Mouse (Mus musculus) ES-E14 (cell line): ENCODE results near the gene H2afy. TPM values are rescaled to one million over a fixed set of nuclear protein-coding genes. Genes with fewer than 3 reads are reported as not detected.

ENCODE experiments used
- DNase-seq: peaks from one replicate; pipeline ENCODE4 v3.0.0-alpha.2; 2013; ENCODE audit warnings: low read depth, low spot score
- H3K27ac ChIP-seq: 2 replicates; pipeline ENCODE4 v1.5.1; 2012; ENCODE audit warnings: low read depth, mild to moderate bottlenecking, low read length, moderate library complexity, mixed read lengths; ENCODE audit not compliant: poor library complexity, insufficient read depth, severe bottlenecking
- H3K36me3 ChIP-seq: 2 replicates; pipeline ENCODE4 v1.6.1; 2012; ENCODE audit warnings: mild to moderate bottlenecking, low read length, moderate library complexity, mixed read lengths; ENCODE audit not compliant: control insufficient read depth, poor library complexity, insufficient read depth, severe bottlenecking
- H3K4me1 ChIP-seq, 2 experiments: fragments of 150-350 bp in 1 of 2; sonication (generic) in 1 of 2; 2 replicates each; pipeline ENCODE4 v1.6.1; 2012; ENCODE audit warnings: low read length in 2 of 2, mild to moderate bottlenecking in 1 of 2, mixed read lengths in 1 of 2; ENCODE audit not compliant: control insufficient read depth in 2 of 2, insufficient read depth in 2 of 2, poor library complexity in 1 of 2
- H3K4me3 ChIP-seq, 2 experiments: fragments of 150-350 bp in 1 of 2; sonication (generic) in 1 of 2; 2 replicates each; pipeline ENCODE4 v1.5.1; 2012; ENCODE audit warnings: low read length in 2 of 2, low read depth in 1 of 2, mild to moderate bottlenecking in 1 of 2, mixed read lengths in 1 of 2; ENCODE audit not compliant: insufficient read depth in 1 of 2, poor library complexity in 1 of 2, severe bottlenecking in 1 of 2
- H3K9ac ChIP-seq: 2 replicates; pipeline ENCODE4 v1.6.1; 2012; ENCODE audit warnings: low read depth, mild to moderate bottlenecking, low read length, mixed read lengths; ENCODE audit not compliant: poor library complexity, insufficient read depth, severe bottlenecking
- H3K9me3 ChIP-seq: fragments of 150-350 bp; sonication (generic); 2 replicates; pipeline ENCODE4 v1.6.1; 2012; ENCODE audit warnings: low read depth, mild to moderate bottlenecking, low read length; ENCODE audit not compliant: control insufficient read depth, insufficient read depth
- CHD2 ChIP-seq: IDR thresholded peaks from 2 replicates; pipeline ENCODE4 v1.6.1; 2014; ENCODE audit warnings: mild to moderate bottlenecking, low read depth, low read length, inconsistent platforms
- HCFC1 ChIP-seq: IDR thresholded peaks from 2 replicates; pipeline ENCODE4 v1.6.1; 2012; ENCODE audit warnings: low read length, inconsistent platforms, borderline replicate concordance; ENCODE audit not compliant: insufficient read depth
- MAFK ChIP-seq: IDR thresholded peaks from 2 replicates; pipeline ENCODE4 v1.6.1; 2014; ENCODE audit warnings: mild to moderate bottlenecking, low read depth, low read length, inconsistent platforms; ENCODE audit not compliant: insufficient read depth
- ZC3H11A ChIP-seq: IDR thresholded peaks from 2 replicates; pipeline ENCODE4 v1.6.1; 2012; ENCODE audit warnings: low read depth, mild to moderate bottlenecking, inconsistent platforms, low read length, borderline replicate concordance
- ZNF384 ChIP-seq: IDR thresholded peaks from 2 replicates; pipeline ENCODE4 v1.6.1; 2012; ENCODE audit warnings: low read depth, low read length, inconsistent platforms
- in situ Hi-C, 2 experiments: fragments of 600-800 bp; cut with MboI; formaldehyde crosslinking; loops; one replicate each; pipeline ENCODE4 v1.15.1; 2025; ENCODE audit warnings: low sequenced_read_pairs in 2 of 2, inconsistent platforms in 1 of 2; ENCODE audit not compliant: unreplicated experiment in 2 of 2
- total RNA-seq: library from RNA; depleted of rRNA; stranded (reverse); fragments of 300-350 nt; gene quantifications from 2 replicates; pipeline ENCODE4 v1.2.3, GENCODE M21; 2012

H2afy gene
- total RNA-seq, 1 experiment, result 67.3 TPM

DNA sequence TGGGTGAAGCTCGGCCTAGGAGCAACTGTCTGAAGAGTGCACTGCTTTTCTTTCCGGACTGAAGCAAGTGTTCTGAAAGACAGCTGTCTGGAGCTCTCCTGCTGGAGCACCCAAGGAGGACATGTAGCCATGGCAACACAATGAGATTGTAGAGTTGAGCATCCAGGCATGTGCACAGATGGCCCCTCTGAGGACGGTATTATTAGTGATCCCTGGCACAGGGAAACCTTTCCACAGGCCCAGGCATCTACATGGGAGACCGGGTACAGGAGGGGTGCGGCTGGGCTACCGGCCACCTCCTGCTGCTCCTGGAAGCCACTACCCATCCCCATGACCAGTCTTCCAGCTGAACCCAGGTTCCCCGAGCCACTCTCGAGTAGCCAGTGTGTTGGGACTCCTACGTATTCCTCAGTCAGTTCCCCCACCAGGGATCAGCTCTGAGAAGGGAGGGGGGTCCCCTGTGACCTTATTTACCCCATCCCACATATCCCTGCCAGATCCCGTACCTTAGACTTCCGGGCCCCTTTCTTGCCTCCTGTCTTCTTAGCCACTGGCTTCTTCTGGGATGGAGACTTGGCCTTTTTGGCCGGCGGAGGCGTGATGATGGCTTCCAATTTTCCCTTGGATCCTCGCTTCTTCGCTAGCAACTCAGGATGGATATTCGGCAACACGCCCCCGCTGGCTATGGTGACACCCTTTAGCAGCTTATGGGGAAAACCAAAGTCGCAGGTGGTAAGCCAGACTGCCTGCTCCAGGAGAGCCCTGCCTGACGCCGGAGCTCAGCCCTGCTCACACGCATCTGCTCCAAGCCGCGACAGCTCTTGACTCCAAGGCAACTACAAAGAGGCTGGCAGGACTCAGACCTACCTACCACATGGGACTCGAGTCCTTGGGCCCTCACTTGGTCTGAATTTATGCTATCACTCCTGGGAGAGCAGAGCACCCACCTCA, 32.1 kb downstream of the H2afy start:
- no peak for DNase-seq
- peaks cover 0 to 8% of the 10 kb centered on the region in 2 experiments; a peak in 2 of 4 replicates for H3K4me1 ChIP-seq
- H3K9me3 ChIP-seq, result no peaks in the 10 kb centered on the region
- H3K9ac ChIP-seq, result no peak overlapping the region
- TF ChIP-seq MAFK (no peak), ZNF384 (no peak), ZC3H11A (no peak), CHD2 (no peak), HCFC1 (no peak)
- no peak overlapping the region for H3K27ac ChIP-seq
- in situ Hi-C loops, result no loop called here
- H3K36me3 ChIP-seq, result peaks cover 28% of the 10 kb centered on the region
- H3K4me3 ChIP-seq, result no peak overlapping the region

DNA sequence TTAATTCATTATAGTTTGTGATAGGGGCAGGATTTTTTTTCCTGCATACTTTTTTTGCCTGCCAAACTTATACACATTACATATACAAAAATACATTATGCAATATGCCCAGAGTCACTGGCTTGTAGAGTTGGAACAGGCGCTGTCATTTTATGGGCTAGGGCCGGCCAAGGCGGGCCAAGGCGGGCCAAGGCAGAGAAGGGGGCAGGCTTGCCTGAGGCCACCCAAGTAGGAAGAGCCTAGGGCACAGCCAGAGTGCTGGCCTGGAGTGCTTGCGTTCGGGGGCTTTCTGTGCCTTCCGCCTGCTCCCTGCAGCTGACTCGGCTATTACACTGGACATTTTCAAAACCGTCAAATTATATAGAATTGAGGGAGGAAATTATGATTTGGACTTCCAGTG, 34.0 kb downstream of the H2afy start:
- Histone ChIP-seq H3K36me3 (peaks cover 28% of the 10 kb centered on the region), H3K9ac (no peak overlapping the region), H3K27ac (no peak overlapping the region), H3K4me1 (0 out of 4 replicates have a peak, but pooled peaks cover 0 to 2% of the 10 kb centered on the region in 2 experiments), H3K4me3 (no peak overlapping the region), H3K9me3 (no peaks in the 10 kb centered on the region)
- in situ Hi-C loops, result no loop called here
- TF ChIP-seq ZNF384 (no peak), CHD2 (no peak), HCFC1 (no peak), ZC3H11A (no peak), MAFK (no peak)
- no peak for DNase-seq

DNA sequence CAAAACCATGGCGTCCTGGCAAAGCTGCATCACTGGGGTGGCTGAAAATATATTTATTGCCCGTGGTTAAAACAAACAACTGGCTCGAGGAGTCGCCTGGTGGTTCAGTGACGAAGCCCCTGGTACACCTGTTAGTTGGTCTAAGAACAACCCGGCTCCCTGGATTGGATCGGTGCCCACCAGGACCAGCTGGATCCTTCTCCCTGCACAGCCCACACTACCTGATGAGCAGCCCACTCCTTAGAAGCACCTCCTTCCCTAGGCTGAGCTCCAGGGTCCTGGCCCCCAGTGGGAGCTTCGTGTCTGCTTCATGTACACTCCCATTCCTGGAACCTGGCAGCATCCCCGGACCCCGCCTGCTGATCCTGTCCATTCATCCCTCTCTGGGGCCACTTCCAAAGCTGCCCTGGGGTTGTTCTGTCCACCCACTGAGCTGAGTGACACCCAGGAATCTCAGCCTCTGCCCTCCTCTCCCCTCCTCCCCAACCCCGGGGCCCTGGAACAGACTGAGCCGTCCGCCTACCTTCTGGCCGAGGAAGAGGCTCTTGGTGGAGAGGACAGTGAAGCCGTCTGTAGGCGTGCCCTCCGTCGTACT, 40.5 kb downstream of the H2afy start:
- no peak overlapping the region for H3K9ac ChIP-seq
- in situ Hi-C loops, result no loop called here
- H3K4me1 ChIP-seq, result no peaks in the 10 kb centered on the region
- TF ChIP-seq ZC3H11A, result no peak
- TF ChIP-seq MAFK, result no peak
- TF ChIP-seq CHD2, result no peak
- no peak for TF ChIP-seq HCFC1
- no peak for TF ChIP-seq ZNF384
- DNase-seq, result no peak
- no peaks in the 10 kb centered on the region for H3K9me3 ChIP-seq
- H3K4me3 ChIP-seq, result no peak overlapping the region
- peaks cover 19% of the 10 kb centered on the region for H3K36me3 ChIP-seq
- no peak overlapping the region for H3K27ac ChIP-seq

DNA sequence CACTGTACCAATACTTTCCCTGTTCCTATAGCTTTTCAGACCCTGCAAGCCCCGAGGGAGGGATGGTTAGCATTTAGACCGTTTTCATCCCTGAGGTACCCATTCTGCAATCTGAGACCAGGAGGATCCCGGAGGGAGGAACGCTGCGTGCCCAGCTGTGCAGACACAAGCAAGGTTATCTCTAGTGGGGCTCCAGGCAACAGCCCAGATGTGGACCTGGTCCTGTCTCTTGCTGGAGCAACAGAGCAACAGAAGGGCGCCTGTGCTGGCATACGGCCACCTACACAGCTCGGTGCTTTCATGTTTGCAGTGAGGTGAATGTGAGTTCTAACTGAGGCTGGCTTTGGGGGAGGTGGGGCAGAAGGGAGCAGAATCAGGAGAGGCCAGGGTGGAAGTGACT, 41.6 kb downstream of the H2afy start:
- H3K36me3 ChIP-seq, result peaks cover 21% of the 10 kb centered on the region
- no peak overlapping the region for H3K4me3 ChIP-seq
- H3K27ac ChIP-seq, result no peak overlapping the region
- TF ChIP-seq HCFC1, result no peak
- TF ChIP-seq CHD2, result no peak
- no peak for TF ChIP-seq MAFK
- no peak for TF ChIP-seq ZC3H11A
- no peak for TF ChIP-seq ZNF384
- H3K9ac ChIP-seq, result no peak overlapping the region
- no peaks in the 10 kb centered on the region for H3K4me1 ChIP-seq
- H3K9me3 ChIP-seq, result no peaks in the 10 kb centered on the region
- DNase-seq, result no peak
- in situ Hi-C loops, result no loop called here
